Mouse (Mus musculus): ENCODE measurements around the gene Rmnd1. TPM values are rescaled to one million over a fixed set of nuclear protein-coding genes. Genes with fewer than 3 reads are reported as not detected.

Gene Rmnd1
- polyA plus RNA-seq, 1 experiment = 118 TPM

DNA sequence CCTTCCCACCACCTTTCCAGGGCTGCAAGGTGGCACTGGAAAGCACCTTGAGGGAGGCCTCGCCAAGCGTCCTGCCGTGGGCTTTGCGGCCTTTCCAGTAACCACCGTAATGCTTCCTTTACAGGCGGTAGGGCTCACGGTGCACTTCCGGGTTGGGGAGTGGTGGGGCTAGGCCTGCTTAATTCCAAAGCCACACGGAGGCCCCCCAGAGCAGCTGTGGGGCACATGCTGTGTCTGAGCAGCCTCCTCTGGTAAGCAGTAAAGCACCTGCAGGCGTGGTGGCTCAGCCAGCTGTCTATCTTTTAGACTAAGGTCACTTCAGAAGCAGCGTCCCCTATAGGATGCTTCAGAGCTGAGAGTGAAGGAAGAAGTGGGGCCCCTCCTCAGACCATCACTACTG, 62.1 kb downstream of the Rmnd1 start:
- no peak overlapping the region for H3K27ac ChIP-seq (ENCODE audit: insufficient read depth, low read length)
- no peaks in the 10 kb centered on the region for H3K4me1 ChIP-seq (ENCODE audit: control insufficient read depth, insufficient read depth, low read length)
- TF ChIP-seq CTCF (IDR thresholded peaks at IDR 0.05; ENCODE audit: extremely low read depth, insufficient read depth, low read length) (no peak), POLR2A (IDR thresholded peaks at IDR 0.05; ENCODE audit: extremely low read depth, insufficient read depth, low read length) (no peak)
- no peak overlapping the region for H3K4me3 ChIP-seq (ENCODE audit: insufficient read depth, low read length)

DNA sequence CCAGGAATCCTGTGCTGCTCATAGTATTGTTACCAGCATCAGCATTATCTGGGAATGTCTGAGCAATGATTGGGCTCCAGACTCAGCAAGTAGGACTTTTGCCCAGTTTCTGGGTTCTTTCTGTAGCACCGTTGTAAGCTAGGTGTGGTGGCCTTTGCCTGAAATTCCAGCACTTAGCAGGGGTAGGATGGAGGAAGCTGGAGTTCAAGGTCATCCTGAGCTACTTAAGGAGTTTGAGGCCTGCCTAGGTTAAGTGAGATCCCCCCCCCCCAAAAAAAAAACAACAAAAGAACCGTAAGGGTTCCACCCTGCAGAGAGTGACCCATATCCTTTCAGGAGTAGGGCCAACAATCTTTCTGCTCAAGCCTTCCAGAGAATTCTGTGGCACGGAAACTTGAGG, 67.6 kb downstream of the Rmnd1 start:
- TF ChIP-seq CTCF (IDR thresholded peaks at IDR 0.05; ENCODE audit: extremely low read depth, insufficient read depth, low read length) = no peak
- no peak for TF ChIP-seq POLR2A (IDR thresholded peaks at IDR 0.05; ENCODE audit: extremely low read depth, insufficient read depth, low read length)
- no peaks in the 10 kb centered on the region for H3K4me1 ChIP-seq (ENCODE audit: control insufficient read depth, insufficient read depth, low read length)
- no peak overlapping the region for H3K27ac ChIP-seq (ENCODE audit: insufficient read depth, low read length)
- H3K4me3 ChIP-seq (ENCODE audit: insufficient read depth, low read length) = no peak overlapping the region

DNA sequence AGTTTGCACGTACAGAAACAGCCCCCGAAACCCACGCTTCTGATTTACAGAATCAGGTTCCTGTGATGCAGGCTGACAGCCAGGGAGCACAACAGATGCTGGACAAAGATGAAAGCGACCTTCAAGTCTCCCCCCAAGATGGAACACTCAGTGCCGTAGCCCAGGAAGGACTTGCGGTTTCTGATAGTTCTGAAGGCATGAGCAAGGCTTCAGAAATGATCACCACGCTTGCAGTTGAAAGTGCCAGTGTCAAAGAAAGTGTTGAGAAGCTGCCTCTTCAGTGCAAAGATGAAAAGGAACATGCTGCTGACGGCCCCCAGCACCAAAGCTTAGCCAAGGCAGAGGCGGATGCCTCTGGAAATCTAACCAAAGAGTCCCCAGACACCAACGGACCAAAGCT, 74.8 kb downstream of the Rmnd1 start:
- Histone ChIP-seq H3K4me3 (ENCODE audit: insufficient read depth, low read length) (no peak overlapping the region), H3K27ac (ENCODE audit: insufficient read depth, low read length) (no peak overlapping the region), H3K4me1 (ENCODE audit: control insufficient read depth, insufficient read depth, low read length) (no peaks in the 10 kb centered on the region)
- no peak for TF ChIP-seq POLR2A (IDR thresholded peaks at IDR 0.05; ENCODE audit: extremely low read depth, insufficient read depth, low read length)
- TF ChIP-seq CTCF (IDR thresholded peaks at IDR 0.05; ENCODE audit: extremely low read depth, insufficient read depth, low read length) = no peak

DNA sequence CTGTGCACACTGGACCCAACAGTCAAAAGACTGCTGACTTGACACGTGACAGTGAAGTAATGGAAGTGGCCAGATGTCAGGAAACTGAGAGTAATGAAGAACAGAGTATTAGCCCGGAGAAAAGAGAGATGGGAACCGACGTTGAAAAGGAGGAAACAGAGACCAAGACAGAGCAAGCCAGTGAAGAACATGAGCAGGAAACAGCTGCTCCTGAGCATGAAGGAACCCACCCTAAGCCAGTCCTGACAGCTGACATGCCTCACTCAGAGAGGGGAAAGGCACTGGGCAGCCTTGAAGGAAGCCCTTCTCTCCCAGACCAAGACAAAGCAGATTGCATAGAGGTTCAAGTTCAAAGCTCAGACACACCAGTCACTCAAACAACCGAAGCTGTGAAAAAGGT, 75.5 kb downstream of the Rmnd1 start:
- TF ChIP-seq CTCF (IDR thresholded peaks at IDR 0.05; ENCODE audit: extremely low read depth, insufficient read depth, low read length) = no peak
- TF ChIP-seq POLR2A (IDR thresholded peaks at IDR 0.05; ENCODE audit: extremely low read depth, insufficient read depth, low read length) = no peak
- Histone ChIP-seq H3K4me1 (ENCODE audit: control insufficient read depth, insufficient read depth, low read length) (no peaks in the 10 kb centered on the region), H3K4me3 (ENCODE audit: insufficient read depth, low read length) (no peak overlapping the region), H3K27ac (ENCODE audit: insufficient read depth, low read length) (no peak overlapping the region)

DNA sequence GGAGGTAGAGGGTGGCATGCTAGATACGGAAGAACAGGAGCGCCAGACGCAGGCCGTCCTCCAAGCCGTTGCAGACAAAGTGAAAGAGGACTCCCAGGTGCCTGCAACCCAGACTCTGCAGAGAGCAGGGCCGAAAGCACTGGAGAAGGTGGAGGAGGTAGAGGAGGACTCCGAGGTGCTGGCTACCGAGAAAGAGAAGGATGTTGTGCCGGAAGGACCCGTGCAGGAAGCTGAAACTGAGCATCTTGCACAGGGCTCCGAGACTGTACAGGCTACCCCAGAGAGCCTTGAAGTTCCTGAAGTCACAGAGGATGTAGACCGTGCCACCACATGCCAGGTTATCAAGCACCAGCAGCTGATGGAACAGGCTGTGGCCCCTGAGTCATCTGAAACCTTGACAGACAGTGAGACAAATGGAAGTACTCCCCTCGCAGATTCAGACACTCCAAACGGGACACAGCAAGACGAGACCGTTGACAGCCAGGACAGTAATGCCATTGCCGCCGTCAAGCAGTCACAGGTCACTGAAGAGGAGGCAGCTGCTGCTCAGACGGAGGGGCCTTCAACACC, 76.2 kb downstream of the Rmnd1 start:
- Histone ChIP-seq H3K27ac (ENCODE audit: insufficient read depth, low read length) (no peak overlapping the region), H3K4me1 (ENCODE audit: control insufficient read depth, insufficient read depth, low read length) (no peaks in the 10 kb centered on the region), H3K4me3 (ENCODE audit: insufficient read depth, low read length) (no peak overlapping the region)
- TF ChIP-seq CTCF (IDR thresholded peaks at IDR 0.05; ENCODE audit: extremely low read depth, insufficient read depth, low read length) (no peak), POLR2A (IDR thresholded peaks at IDR 0.05; ENCODE audit: extremely low read depth, insufficient read depth, low read length) (no peak)

DNA sequence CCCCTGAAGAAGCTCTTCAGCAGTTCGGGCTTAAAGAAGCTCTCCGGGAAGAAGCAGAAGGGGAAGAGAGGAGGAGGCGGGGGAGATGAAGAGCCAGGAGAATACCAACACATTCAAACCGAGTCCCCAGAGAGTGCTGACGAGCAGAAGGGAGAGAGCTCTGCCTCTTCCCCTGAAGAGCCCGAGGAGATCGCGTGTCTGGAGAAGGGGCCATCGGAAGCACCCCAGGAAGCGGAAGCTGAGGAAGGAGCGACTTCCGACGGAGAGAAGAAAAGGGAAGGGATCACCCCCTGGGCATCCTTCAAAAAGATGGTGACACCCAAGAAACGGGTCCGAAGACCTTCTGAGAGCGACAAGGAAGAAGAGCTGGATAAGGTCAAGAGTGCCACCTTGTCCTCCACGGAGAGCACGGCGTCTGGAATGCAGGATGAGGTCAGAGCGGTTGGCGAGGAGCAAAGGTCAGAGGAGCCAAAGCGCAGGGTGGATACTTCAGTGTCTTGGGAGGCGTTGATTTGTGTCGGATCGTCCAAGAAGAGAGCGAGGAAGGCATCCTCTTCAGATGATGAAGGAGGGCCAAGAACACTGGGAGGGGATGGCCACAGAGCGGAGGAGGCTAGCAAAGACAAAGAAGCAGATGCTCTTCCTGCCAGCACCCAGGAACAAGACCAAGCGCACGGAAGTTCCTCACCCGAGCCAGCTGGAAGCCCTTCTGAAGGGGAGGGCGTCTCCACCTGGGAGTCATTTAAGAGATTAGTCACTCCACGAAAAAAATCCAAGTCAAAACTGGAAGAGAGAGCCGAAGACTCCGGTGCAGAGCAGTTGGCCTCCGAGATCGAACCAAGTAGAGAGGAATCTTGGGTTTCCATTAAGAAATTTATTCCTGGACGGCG, 77.6 kb downstream of the Rmnd1 start:
- Histone ChIP-seq H3K27ac (ENCODE audit: insufficient read depth, low read length) (no peak overlapping the region), H3K4me1 (ENCODE audit: control insufficient read depth, insufficient read depth, low read length) (no peaks in the 10 kb centered on the region)

More for the DNA sequence above, 77.6 kb downstream of the Rmnd1 start:
- TF ChIP-seq POLR2A (IDR thresholded peaks at IDR 0.05; ENCODE audit: extremely low read depth, insufficient read depth, low read length) (no peak), CTCF (IDR thresholded peaks at IDR 0.05; ENCODE audit: extremely low read depth, insufficient read depth, low read length) (no peak)
- no peak overlapping the region for H3K4me3 ChIP-seq (ENCODE audit: insufficient read depth, low read length)

Other genes with a start within 250 kb of the Rmnd1 start
- 11.2 and 11.8 TPM in 2 replicates for gene Akap12, start 166.0 kb downstream of the Rmnd1 start, polyA plus RNA-seq (2012; rRNA removed)
- gene Zbtb2, start 44.3 kb downstream of the Rmnd1 start, polyA plus RNA-seq (2012; rRNA removed) = 7.8 and 7.9 TPM in 2 replicates
- gene Armt1, start 79 bp upstream of the Rmnd1 start, polyA plus RNA-seq (2012; rRNA removed) = 21.1 and 22.6 TPM in 2 replicates
- gene Ccdc170, start 50.1 kb upstream of the Rmnd1 start, polyA plus RNA-seq (2012; rRNA removed) = 0.31 and 0.32 TPM in 2 replicates
- gene Esr1, start 179.2 kb upstream of the Rmnd1 start, polyA plus RNA-seq (2012; rRNA removed) = 0.65 and 0.70 TPM in 2 replicates